Mouse (Mus musculus): ENCODE measurements at regions not wholly inside any gene's neighbourhood (a gene's known extent, or its start where the extent isn't known, plus 50 kb on each side); places are given as distances from the start of the nearest gene placed in this dataset.

DNA sequence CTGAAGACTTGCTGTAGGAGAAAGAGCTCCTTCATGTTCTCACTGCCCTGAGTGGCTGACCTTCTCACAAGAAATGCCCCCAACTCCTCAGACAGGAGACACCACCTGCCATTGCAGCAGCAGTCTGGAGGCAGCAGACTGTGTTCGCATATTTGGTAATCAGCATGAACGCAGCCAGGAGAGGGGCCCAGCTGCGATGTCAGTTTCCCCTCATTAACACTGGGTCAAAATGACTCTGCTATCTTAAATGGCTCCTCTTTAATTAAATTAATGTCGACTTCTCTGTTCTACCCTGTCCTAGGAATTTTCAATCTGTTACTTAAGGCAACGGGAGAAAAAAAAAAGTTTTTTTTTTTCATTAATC is 100.9 kb upstream of the Samsn1 start:
- TF ChIP-seq POLR2A (IDR thresholded peaks at IDR 0.05; ENCODE audit: extremely low read depth, insufficient read depth, low read length) (no peak), CTCF (IDR thresholded peaks at IDR 0.05; ENCODE audit: extremely low read depth, insufficient read depth, low read length) (no peak)

Data from cortical plate, adult 2 months (tissue).